Mouse (Mus musculus): ENCODE data around the gene Ntf5. TPM values are rescaled to one million over a fixed set of nuclear protein-coding genes. Genes with fewer than 3 reads are reported as not detected.
A peak's percentile ranks its signal among the peaks of the same experiment; 100 is the strongest.
"Not testable (repeated sequence)": the region's sequence is repeated elsewhere in the genome, so short reads cannot be mapped to it uniquely, and the experiment has no call there.

Gene Ntf5
- polyA plus RNA-seq, 1 experiment from 2014 or later: 2.1 TPM

- peak overlapping the region; percentile 43; the same call in 1 of the 2 replicates for H3K9ac ChIP-seq
- peak; percentile 64 for ATAC-seq
- peak overlapping the region; percentile 57 for H3K4me2 ChIP-seq (replicated peaks)
- peaks cover 25% of the 10 kb centered on the region for H3K36me3 ChIP-seq
- no peaks in the 10 kb centered on the region for H3K27me3 ChIP-seq (replicated peaks)
- WGBS: 5% methylated on average over 13 of the region's 13 CpGs
- peak overlapping the region; percentile 29 for H3K4me3 ChIP-seq (replicated peaks)
- no peaks in the 10 kb centered on the region for H3K9me3 ChIP-seq
- peak overlapping the region; percentile 89 for H3K27ac ChIP-seq
- H3K4me1 ChIP-seq (replicated peaks): peaks cover 41% of the 10 kb centered on the region
These were observed 47.4 kb downstream of the Ntf5 start for GRCm38 (mm10) chr7:45460860-45461314.

DNA sequence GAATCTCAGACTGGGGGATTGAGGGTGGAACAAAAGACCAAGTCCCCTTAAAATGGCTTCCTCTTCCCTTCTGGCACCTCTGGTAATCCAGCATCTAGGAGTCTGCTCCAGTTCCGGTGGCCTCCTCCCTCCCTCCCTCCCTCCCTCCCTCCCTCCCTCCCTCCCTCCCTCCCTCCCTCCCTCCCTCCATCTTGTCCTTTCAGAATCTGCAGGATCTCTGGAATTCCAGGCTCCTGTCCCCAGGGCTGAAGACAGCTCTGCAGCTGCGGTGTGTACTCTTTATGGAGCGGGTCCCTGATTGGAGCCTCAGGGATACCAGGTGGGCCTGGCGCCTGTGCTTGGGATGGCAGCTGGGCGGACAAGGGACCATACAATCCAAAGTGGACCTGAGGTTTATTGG is 47.8 kb downstream of the Ntf5 start:
- Histone ChIP-seq H3K36me3 (peaks cover 21% of the 10 kb centered on the region), H3K27me3 (replicated peaks) (no peaks in the 10 kb centered on the region), H3K9ac (no peak overlapping the region)

DNA sequence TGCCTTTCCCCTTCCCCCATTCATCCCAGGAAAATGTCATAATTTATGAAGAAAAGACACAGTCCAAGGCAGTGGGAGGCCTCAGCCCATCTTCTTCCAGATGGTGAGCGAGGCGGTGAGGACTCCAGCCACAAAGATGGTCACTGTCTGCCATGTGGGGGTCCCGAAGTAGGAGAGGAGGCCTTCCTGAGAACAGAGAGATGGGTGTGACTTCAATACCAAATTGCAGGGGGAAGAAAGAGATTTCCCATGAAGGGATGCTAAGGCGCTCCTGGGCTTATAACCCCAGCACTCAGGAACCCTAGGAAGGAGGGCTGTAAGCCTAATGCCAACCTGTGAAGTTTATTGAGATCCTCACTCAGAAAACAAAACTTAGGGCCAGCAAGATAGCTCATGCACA is 48.3 kb downstream of the Ntf5 start:
- peak overlapping the region; percentile 89 for H3K27ac ChIP-seq
- no peaks in the 10 kb centered on the region for H3K27me3 ChIP-seq (replicated peaks)
- H3K36me3 ChIP-seq: peaks cover 21% of the 10 kb centered on the region
- no peak overlapping the region for H3K9ac ChIP-seq
- no peak overlapping the region for H3K4me3 ChIP-seq (replicated peaks)
- no peak for ATAC-seq
- no peaks in the 10 kb centered on the region for H3K9me3 ChIP-seq
- H3K4me1 ChIP-seq (replicated peaks): peaks cover 44% of the 10 kb centered on the region
- peak overlapping the region; percentile 14; the same call in 1 of the 2 replicates for H3K4me2 ChIP-seq (replicated peaks)
- WGBS: 71% methylated on average over 4 of the region's 4 CpGs

More for the DNA sequence above, 47.8 kb downstream of the Ntf5 start:
- Histone ChIP-seq H3K4me3 (replicated peaks) (no peak overlapping the region), H3K9me3 (no peaks in the 10 kb centered on the region), H3K4me1 (replicated peaks) (peaks cover 44% of the 10 kb centered on the region), H3K4me2 (replicated peaks) (peak overlapping the region; percentile 57), H3K27ac (peak overlapping the region; percentile 89)
- peak; percentile 2 for ATAC-seq
- 46% methylated on average over 5 of the region's 5 CpGs for WGBS

DNA sequence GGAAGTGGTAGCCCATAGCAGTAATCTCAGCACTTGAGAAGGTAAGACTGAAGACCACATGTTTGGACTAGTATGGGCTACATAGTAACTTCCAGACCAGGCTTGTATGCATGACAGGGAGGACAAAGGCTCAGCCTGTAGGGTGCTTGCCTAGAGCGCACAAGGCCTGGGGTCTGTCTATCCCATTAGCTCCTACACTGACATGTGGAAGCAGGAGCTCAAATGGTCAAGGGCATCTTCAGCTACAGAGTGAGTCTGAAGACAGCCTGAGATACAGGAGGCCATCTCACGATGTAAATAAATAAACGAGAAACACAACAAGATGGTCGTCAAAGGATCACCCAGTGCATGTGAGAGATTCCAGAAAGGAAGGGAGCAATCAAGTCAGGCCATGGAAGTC is 48.8 kb downstream of the Ntf5 start:
- peaks cover 43% of the 10 kb centered on the region for H3K4me1 ChIP-seq (replicated peaks)

DNA sequence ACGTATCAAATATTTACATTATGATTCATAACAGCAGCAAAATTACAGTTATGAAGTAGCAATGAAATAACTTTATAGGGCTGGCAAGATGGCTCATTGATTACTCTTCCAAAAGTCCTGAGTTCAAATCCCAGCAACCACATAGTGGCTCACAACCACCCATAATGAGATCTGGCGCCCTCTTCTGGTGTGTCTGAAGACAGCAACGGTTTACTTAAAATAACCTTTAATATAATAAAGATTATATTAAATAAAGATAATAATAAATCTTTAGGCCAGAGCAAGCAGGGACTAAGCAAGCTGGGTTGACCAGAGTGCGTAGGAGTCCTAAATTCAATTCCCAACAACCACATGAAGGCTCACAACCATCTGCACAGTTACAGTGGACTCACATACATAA is 49.4 kb downstream of the Ntf5 start:
- Histone ChIP-seq H3K36me3 (peaks cover 16% of the 10 kb centered on the region), H3K4me1 (replicated peaks) (peaks cover 38% of the 10 kb centered on the region)
- not testable (repeated sequence) for ATAC-seq; H3K9ac ChIP-seq; H3K4me3 ChIP-seq (replicated peaks); H3K4me2 ChIP-seq (replicated peaks); H3K27ac ChIP-seq; H3K27me3 ChIP-seq (replicated peaks); H3K9me3 ChIP-seq
- 76% methylated on average over 4 of the region's 4 CpGs for WGBS

More for the DNA sequence above, 48.8 kb downstream of the Ntf5 start:
- Histone ChIP-seq H3K27ac (no peak overlapping the region), H3K27me3 (replicated peaks) (no peaks in the 10 kb centered on the region), H3K36me3 (peaks cover 16% of the 10 kb centered on the region), H3K4me2 (replicated peaks) (no peak overlapping the region), H3K9ac (no peak overlapping the region), H3K4me3 (replicated peaks) (no peak overlapping the region), H3K9me3 (no peaks in the 10 kb centered on the region)
- 80% methylated on average over 4 of the region's 4 CpGs for WGBS
- no peak for ATAC-seq

DNA sequence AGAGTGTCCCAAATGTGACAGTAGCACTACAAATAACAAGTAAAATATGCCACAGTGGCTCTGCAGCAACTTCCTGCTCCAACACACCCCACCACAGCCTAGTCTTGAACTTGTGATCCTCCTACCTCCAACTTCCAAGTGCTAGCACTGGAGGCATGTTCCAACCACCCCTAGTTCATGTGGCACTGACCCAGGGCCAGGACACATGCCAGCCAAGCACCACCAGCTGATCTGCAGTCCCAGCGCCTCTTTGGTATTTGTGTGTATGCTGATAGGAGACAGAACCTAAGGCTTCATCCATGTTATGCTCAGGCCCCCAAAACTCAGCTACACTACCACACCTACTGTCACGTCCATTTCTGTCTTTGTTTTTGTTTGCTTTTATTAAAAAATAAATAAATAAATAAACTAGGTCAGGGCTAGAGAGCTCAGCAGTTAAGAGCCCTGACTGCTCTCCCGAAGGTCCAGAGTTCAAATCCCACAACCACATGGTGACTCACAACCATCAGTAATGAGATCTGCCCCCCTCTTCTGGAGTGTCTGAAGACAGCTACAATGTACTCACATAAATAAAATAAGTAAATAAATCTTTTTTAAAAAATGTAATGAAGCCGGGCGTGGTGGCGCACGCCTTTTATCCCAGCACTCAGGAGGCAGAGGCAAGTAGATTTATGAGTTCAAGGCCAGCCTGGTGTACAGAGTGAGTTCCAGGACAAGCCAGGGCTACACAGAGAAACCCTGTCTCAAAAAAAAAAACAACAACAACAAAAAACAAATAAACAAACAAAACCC is 50.7 kb downstream of the Ntf5 start:
- 91% methylated on average over 7 of the region's 7 CpGs for WGBS
- ATAC-seq: no peak
- H3K9ac ChIP-seq: no peak overlapping the region
- peaks cover 16% of the 10 kb centered on the region for H3K36me3 ChIP-seq
- no peak overlapping the region for H3K4me3 ChIP-seq (replicated peaks)
- H3K4me2 ChIP-seq (replicated peaks): no peak overlapping the region
- H3K27me3 ChIP-seq (replicated peaks): no peaks in the 10 kb centered on the region
- H3K4me1 ChIP-seq (replicated peaks): peaks cover 32% of the 10 kb centered on the region
- no peaks in the 10 kb centered on the region for H3K9me3 ChIP-seq
- H3K27ac ChIP-seq: no peak overlapping the region

DNA sequence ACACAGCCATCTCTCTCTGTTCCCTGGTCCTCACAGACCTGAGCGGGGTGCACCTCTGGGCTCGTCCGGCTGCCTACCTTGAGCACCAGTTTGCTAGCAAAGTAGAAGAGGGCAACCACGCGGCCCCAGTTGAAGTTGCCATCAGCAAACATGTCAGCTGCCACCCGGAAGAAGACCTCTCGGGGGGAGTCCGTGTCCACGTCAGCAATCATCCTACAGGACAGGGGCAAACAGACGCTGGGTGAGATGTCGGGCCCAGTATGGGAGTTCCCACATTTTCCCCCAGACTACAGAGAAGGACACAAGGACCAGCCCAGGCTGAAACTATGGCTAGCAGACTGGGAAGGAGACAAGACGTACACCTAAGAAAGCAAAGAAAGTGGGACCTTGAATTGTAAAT is 51.6 kb downstream of the Ntf5 start:
- peaks cover 16% of the 10 kb centered on the region for H3K36me3 ChIP-seq
- 94% methylated on average over 12 of the region's 12 CpGs for WGBS
- ATAC-seq: no peak
- no peak overlapping the region for H3K27ac ChIP-seq
- no peak overlapping the region for H3K4me3 ChIP-seq (replicated peaks)
- no peak overlapping the region for H3K9ac ChIP-seq
- H3K27me3 ChIP-seq (replicated peaks): no peaks in the 10 kb centered on the region
- no peaks in the 10 kb centered on the region for H3K9me3 ChIP-seq
- H3K4me2 ChIP-seq (replicated peaks): peak overlapping the region; percentile 89
- H3K4me1 ChIP-seq (replicated peaks): peaks cover 32% of the 10 kb centered on the region

DNA sequence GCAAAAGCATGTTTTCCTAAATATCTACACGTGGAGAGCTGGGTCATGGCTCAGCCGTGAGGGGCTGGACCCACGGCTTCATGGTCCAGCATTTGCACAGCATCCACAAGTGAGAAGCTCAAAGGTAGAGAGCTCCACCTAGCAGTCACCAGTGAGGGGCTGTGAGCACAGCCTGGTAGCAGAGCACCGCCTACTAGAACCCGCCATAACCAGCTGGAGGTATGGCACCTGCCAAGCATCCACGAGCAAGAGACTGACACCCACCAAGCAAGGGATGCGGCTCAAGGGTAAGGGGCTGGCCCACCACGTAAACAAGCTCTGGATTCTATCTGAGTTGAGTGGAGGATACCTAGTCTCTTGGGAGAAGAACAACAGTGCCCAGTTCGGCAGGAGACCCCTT is 52.1 kb downstream of the Ntf5 start:
- Histone ChIP-seq H3K9ac (peak overlapping the region; percentile 90), H3K27me3 (replicated peaks) (no peaks in the 10 kb centered on the region), H3K9me3 (no peaks in the 10 kb centered on the region), H3K4me1 (replicated peaks) (peaks cover 28% of the 10 kb centered on the region), H3K4me2 (replicated peaks) (peak overlapping the region; percentile 89), H3K36me3 (peaks cover 16% of the 10 kb centered on the region), H3K4me3 (replicated peaks) (peak overlapping the region; percentile 86), H3K27ac (0 out of 2 replicates have a peak overlapping the region, but pooled peaks have one; percentile 58)
- no peak for ATAC-seq
- WGBS: 74% methylated on average over 9 of the region's 9 CpGs

DNA sequence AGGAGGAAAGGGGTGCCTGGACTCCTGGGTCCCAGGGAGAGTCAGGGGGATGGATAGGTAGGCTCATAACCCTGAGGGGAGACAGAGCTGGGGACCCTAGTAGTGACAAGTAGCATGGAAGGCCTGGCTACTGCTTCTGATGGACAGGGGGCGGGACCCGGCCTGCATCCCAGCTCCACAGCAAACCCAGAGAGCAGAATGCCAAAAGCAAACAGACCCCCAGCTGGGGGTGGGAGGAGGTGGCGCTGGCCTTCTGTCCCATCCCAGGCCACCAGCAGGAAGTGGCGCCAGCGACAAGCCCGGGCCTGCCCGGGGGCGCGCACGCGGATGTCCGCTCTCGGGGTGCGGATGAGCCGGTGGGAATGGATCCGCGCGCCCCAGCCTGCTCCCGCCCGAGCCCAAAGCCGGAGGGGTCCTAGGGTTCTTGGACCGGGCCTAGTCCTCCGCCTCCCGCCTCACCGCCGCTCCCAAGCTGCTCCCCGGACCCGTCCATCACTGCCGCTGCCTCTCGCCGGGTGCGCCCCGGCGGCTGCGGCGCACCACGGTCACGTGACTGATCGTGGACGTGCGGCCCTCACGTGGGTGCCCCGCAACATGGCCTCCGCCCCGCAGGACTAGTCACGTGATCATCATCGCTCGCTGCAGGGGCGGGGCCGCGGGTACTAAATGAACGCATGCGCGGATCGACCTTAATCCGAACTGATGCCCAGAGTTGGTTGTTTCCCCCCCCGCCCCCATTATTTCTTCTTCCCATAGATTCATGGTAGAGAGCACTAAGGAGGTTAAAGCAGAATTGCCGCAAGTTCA is 53.0 kb downstream of the Ntf5 start, which contains the start of gene Bax:
Gene Bax, minus strand, starts transcription at position 616 of the 807 bp plus-strand sequence.
- peak; percentile 86 for ATAC-seq
- Histone ChIP-seq H3K9ac (peak within 1 kb of the TSS; percentile 90), H3K4me3 (replicated peaks) (peak within 1 kb of the TSS; percentile 86), H3K27ac (peak within 1 kb of the TSS; percentile 58), H3K27me3 (replicated peaks) (no peaks in the 10 kb centered on the region), H3K9me3 (no peaks in the 10 kb centered on the region), H3K4me2 (replicated peaks) (peak within 1 kb of the TSS; percentile 89), H3K4me1 (replicated peaks) (peaks cover 23% of the 10 kb centered on the region), H3K36me3 (peaks cover 16% of the 10 kb centered on the region)
- under 1% methylated on average over 58 of the region's 58 CpGs for WGBS

Other genes with a start within 250 kb of the Ntf5 start
- 0.13 and 0.15 TPM in 2 replicates for gene Slc17a7, start 249.7 kb upstream of the Ntf5 start, polyA plus RNA-seq (2015; fragmentation: Nextera tagmentation; extraction: Ambion mirVana)
- gene Gfy, start 234.1 kb upstream of the Ntf5 start, polyA plus RNA-seq (2015; fragmentation: Nextera tagmentation; extraction: Ambion mirVana): not detected in 2 replicates
- not detected in 2 replicates for gene Pth2, start 232.7 kb upstream of the Ntf5 start, polyA plus RNA-seq (2015; fragmentation: Nextera tagmentation; extraction: Ambion mirVana)
- gene Ccdc155, start 208.8 kb upstream of the Ntf5 start, polyA plus RNA-seq (2015; fragmentation: Nextera tagmentation; extraction: Ambion mirVana): 0.61 and 0.69 TPM in 2 replicates
- gene Dkkl1, start 201.5 kb upstream of the Ntf5 start, polyA plus RNA-seq (2015; fragmentation: Nextera tagmentation; extraction: Ambion mirVana): 1.0 and 1.1 TPM in 2 replicates
- gene Tead2, start 197.9 kb upstream of the Ntf5 start, polyA plus RNA-seq (2015; fragmentation: Nextera tagmentation; extraction: Ambion mirVana): 93.2 and 97.0 TPM in 2 replicates
- 3.5 and 3.6 TPM in 2 replicates for gene Cd37, start 174.6 kb upstream of the Ntf5 start, polyA plus RNA-seq (2015; fragmentation: Nextera tagmentation; extraction: Ambion mirVana)
- gene Slc6a16, start 172.6 kb upstream of the Ntf5 start, polyA plus RNA-seq (2015; fragmentation: Nextera tagmentation; extraction: Ambion mirVana): not detected in 2 replicates
- not detected in 2 replicates for gene Slc6a21, start 136.2 kb upstream of the Ntf5 start, polyA plus RNA-seq (2015; fragmentation: Nextera tagmentation; extraction: Ambion mirVana)
- gene Trpm4, start 79.9 kb upstream of the Ntf5 start, polyA plus RNA-seq (2015; fragmentation: Nextera tagmentation; extraction: Ambion mirVana): 20.4 and 29.1 TPM in 2 replicates
- gene Hrc, start 78.4 kb upstream of the Ntf5 start, polyA plus RNA-seq (2015; fragmentation: Nextera tagmentation; extraction: Ambion mirVana): 0.97 and 1.2 TPM in 2 replicates
- 5.6 and 6.9 TPM in 2 replicates for gene Ppfia3, start 46.7 kb upstream of the Ntf5 start, polyA plus RNA-seq (2015; fragmentation: Nextera tagmentation; extraction: Ambion mirVana)
- 1.9 and 2.4 TPM in 2 replicates for gene Lin7b, start 43.1 kb upstream of the Ntf5 start, polyA plus RNA-seq (2015; fragmentation: Nextera tagmentation; extraction: Ambion mirVana)
- gene Snrnp70, start 18.0 kb upstream of the Ntf5 start, polyA plus RNA-seq (2015; fragmentation: Nextera tagmentation; extraction: Ambion mirVana): 195 and 200 TPM in 2 replicates
- 0.13 and 0.19 TPM in 2 replicates for gene Kcna7, start 8.0 kb upstream of the Ntf5 start, polyA plus RNA-seq (2015; fragmentation: Nextera tagmentation; extraction: Ambion mirVana)
- gene Lhb, start 7.1 kb downstream of the Ntf5 start, polyA plus RNA-seq (2015; fragmentation: Nextera tagmentation; extraction: Ambion mirVana): 0.27 and 0.52 TPM in 2 replicates
- gene Gys1, start 21.1 kb downstream of the Ntf5 start, polyA plus RNA-seq (2015; fragmentation: Nextera tagmentation; extraction: Ambion mirVana): 39.6 and 42.4 TPM in 2 replicates
- 147 and 150 TPM in 2 replicates for gene Ruvbl2, start 24.4 kb downstream of the Ntf5 start, polyA plus RNA-seq (2015; fragmentation: Nextera tagmentation; extraction: Ambion mirVana)
- gene Ftl1, start 46.2 kb downstream of the Ntf5 start, polyA plus RNA-seq (2015; fragmentation: Nextera tagmentation; extraction: Ambion mirVana): 5,581 and 6,050 TPM in 2 replicates
- 181 and 185 TPM in 2 replicates for gene Bax, start 53.2 kb downstream of the Ntf5 start, polyA plus RNA-seq (2015; fragmentation: Nextera tagmentation; extraction: Ambion mirVana)
- 1.8 and 1.9 TPM in 2 replicates for gene Tulp2, start 68.2 kb downstream of the Ntf5 start, polyA plus RNA-seq (2015; fragmentation: Nextera tagmentation; extraction: Ambion mirVana)
- not detected in 2 replicates for gene Gm45808, start 73.1 kb downstream of the Ntf5 start, polyA plus RNA-seq (2015; fragmentation: Nextera tagmentation; extraction: Ambion mirVana)
- 2.6 and 2.7 TPM in 2 replicates for gene Dhdh, start 75.1 kb downstream of the Ntf5 start, polyA plus RNA-seq (2015; fragmentation: Nextera tagmentation; extraction: Ambion mirVana)
- gene Nucb1, start 96.7 kb downstream of the Ntf5 start, polyA plus RNA-seq (2015; fragmentation: Nextera tagmentation; extraction: Ambion mirVana): 209 and 229 TPM in 2 replicates
- 16.5 and 17.0 TPM in 2 replicates for gene Ppp1r15a, start 112.6 kb downstream of the Ntf5 start, polyA plus RNA-seq (2015; fragmentation: Nextera tagmentation; extraction: Ambion mirVana)
- 0.83 and 1.5 TPM in 2 replicates for gene Plekha4, start 112.6 kb downstream of the Ntf5 start, polyA plus RNA-seq (2015; fragmentation: Nextera tagmentation; extraction: Ambion mirVana)
- 2.1 and 2.8 TPM in 2 replicates for gene Hsd17b14, start 141.2 kb downstream of the Ntf5 start, polyA plus RNA-seq (2015; fragmentation: Nextera tagmentation; extraction: Ambion mirVana)
- 59.5 and 67.6 TPM in 2 replicates for gene Bcat2, start 156.5 kb downstream of the Ntf5 start, polyA plus RNA-seq (2015; fragmentation: Nextera tagmentation; extraction: Ambion mirVana)
- gene Fgf21, start 201.8 kb downstream of the Ntf5 start, polyA plus RNA-seq (2015; fragmentation: Nextera tagmentation; extraction: Ambion mirVana): 0.18 and 0.30 TPM in 2 replicates
- gene Fut1, start 203.6 kb downstream of the Ntf5 start, polyA plus RNA-seq (2015; fragmentation: Nextera tagmentation; extraction: Ambion mirVana): 0.38 and 0.73 TPM in 2 replicates
- gene Izumo1, start 208.1 kb downstream of the Ntf5 start, polyA plus RNA-seq (2015; fragmentation: Nextera tagmentation; extraction: Ambion mirVana): 0.13 TPM in 1 of 2 replicates, not detected in the other
- gene Rasip1, start 213.8 kb downstream of the Ntf5 start, polyA plus RNA-seq (2015; fragmentation: Nextera tagmentation; extraction: Ambion mirVana): 9.8 and 9.9 TPM in 2 replicates
- 5.2 and 7.3 TPM in 2 replicates for gene Mamstr, start 226.3 kb downstream of the Ntf5 start, polyA plus RNA-seq (2015; fragmentation: Nextera tagmentation; extraction: Ambion mirVana)

Measured in intestine, embryonic 15.5 days (tissue).